Mouse (Mus musculus): ENCODE data around the gene Alg9. TPM values are rescaled to one million over a fixed set of nuclear protein-coding genes. Genes with fewer than 3 reads are reported as not detected.

Alg9 gene
- polyA plus RNA-seq, 1 experiment from 2014 or later: 47.2 TPM

DNA sequence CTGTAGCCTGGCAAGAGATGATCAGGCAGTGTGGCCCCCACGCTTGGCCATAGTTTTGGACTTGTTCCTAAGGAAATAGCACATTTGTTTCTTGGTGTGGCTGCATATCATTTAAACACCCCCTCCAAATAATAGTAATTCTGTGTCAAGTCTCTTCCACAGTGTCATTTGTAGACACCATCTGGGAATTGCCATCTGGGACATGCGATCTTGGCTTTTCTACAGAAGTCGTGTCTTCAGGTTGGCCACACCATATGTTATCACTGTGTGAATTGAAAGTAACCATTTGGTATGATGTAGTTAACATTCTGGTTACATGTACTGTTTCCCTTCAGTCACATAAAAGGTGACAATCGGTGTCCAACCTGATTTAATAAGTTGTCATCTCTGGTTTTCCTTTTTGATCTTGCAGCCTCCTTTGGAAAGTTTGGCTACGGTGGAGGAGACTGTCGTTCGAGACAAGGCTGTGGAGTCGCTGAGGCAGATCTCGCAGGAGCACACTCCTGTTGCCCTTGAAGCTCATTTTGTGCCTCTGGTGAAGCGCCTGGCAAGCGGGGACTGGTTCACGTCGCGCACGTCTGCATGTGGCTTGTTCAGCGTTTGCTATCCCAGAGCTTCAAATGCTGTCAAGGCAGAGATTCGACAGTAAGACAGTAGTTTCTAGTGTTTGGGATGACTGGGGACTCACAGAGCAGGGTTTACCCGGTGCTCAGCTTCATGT is 86.5 kb downstream of the Alg9 start:
- Histone ChIP-seq H3K4me2 (no peak overlapping the region), H3K9me3 (no peaks in the 10 kb centered on the region), H3K36me3 (peaks cover 67% of the 10 kb centered on the region), H3K27ac (no peak overlapping the region), H3K4me1 (replicated peaks) (peaks cover 11% of the 10 kb centered on the region), H3K9ac (no peak overlapping the region), H3K27me3 (no peaks in the 10 kb centered on the region), H3K4me3 (no peak overlapping the region)
- WGBS: 94% methylated on average over 18 of the region's 18 CpGs
- no peak for ATAC-seq (ENCODE audit: low FRiP score)

DNA sequence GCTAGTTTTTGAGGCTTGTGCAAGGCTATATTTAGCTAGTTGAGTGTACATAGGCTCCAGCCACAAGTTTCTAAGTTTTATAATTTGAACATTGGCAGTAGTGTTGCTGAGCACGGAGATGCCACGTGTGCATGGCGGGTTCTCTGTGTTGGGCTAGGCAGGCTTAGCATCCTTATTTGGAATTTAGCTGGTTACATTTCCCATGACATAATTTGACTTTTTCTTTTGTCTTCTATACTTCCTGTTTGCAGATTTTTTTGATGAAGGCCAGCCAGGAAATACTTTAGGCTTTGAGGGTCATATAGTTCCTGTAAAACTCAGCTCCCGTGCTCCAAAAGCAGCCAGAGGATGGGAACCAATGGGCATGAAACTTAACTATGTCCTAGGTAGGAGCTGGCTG is 89.0 kb downstream of the Alg9 start:
- WGBS: 94% methylated on average over 4 of the region's 4 CpGs
- no peak overlapping the region for H3K27ac ChIP-seq
- no peaks in the 10 kb centered on the region for H3K4me1 ChIP-seq (replicated peaks)
- ATAC-seq (ENCODE audit: low FRiP score): no peak
- H3K36me3 ChIP-seq: peaks cover 91% of the 10 kb centered on the region
- no peaks in the 10 kb centered on the region for H3K9me3 ChIP-seq
- no peak overlapping the region for H3K9ac ChIP-seq
- no peak overlapping the region for H3K4me2 ChIP-seq
- no peaks in the 10 kb centered on the region for H3K27me3 ChIP-seq
- H3K4me3 ChIP-seq: no peak overlapping the region

GRCm38 (mm10) chr9:50864877-50865276 is 90.1 kb downstream of the Alg9 start:
- no peak overlapping the region for H3K9ac ChIP-seq
- H3K27me3 ChIP-seq: no peaks in the 10 kb centered on the region
- no peak overlapping the region for H3K4me3 ChIP-seq
- 97% methylated on average over 5 of the region's 5 CpGs for WGBS
- no peak overlapping the region for H3K27ac ChIP-seq
- no peak overlapping the region for H3K4me2 ChIP-seq
- H3K9me3 ChIP-seq: no peaks in the 10 kb centered on the region
- H3K36me3 ChIP-seq: peaks cover 87% of the 10 kb centered on the region
- H3K4me1 ChIP-seq (replicated peaks): no peaks in the 10 kb centered on the region
- ATAC-seq (ENCODE audit: low FRiP score): no peak

GRCm38 (mm10) chr9:50865803-50866202 is 91.0 kb downstream of the Alg9 start:
- no peak overlapping the region for H3K4me2 ChIP-seq
- WGBS: 88% methylated on average over 8 of the region's 8 CpGs
- H3K27ac ChIP-seq: no peak overlapping the region
- no peaks in the 10 kb centered on the region for H3K27me3 ChIP-seq
- peaks cover 87% of the 10 kb centered on the region for H3K36me3 ChIP-seq
- H3K4me3 ChIP-seq: no peak overlapping the region
- H3K4me1 ChIP-seq (replicated peaks): no peaks in the 10 kb centered on the region
- no peaks in the 10 kb centered on the region for H3K9me3 ChIP-seq
- no peak for ATAC-seq (ENCODE audit: low FRiP score)
- H3K9ac ChIP-seq: no peak overlapping the region

DNA sequence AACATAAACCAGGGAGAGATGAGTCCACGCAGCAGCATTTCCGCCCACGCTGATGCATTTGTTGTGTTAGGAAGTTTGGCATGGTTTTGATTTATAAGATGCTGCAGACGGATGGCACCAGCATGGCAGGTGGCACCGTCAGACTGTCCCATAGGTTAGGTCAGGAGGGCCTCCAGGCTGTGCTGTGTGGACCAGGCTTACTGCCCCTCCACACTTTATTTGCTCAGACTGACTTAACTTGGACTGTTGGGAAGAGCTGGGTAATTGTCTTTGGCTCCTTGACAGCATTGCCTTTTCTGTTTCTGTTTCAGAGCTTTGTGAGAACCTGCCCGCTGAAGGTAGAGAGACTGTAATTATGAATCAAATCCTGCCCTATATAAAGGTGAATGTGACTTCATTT is 92.2 kb downstream of the Alg9 start:
- peaks cover 80% of the 10 kb centered on the region for H3K36me3 ChIP-seq
- H3K9me3 ChIP-seq: no peaks in the 10 kb centered on the region
- no peak overlapping the region for H3K4me3 ChIP-seq
- H3K4me2 ChIP-seq: no peak overlapping the region
- WGBS: 94% methylated on average over 6 of the region's 6 CpGs
- H3K27me3 ChIP-seq: no peaks in the 10 kb centered on the region
- H3K27ac ChIP-seq: no peak overlapping the region
- H3K9ac ChIP-seq: no peak overlapping the region
- ATAC-seq (ENCODE audit: low FRiP score): no peak
- no peaks in the 10 kb centered on the region for H3K4me1 ChIP-seq (replicated peaks)

- no peak for ATAC-seq (ENCODE audit: low FRiP score)
- Histone ChIP-seq H3K9me3 (no peaks in the 10 kb centered on the region), H3K9ac (no peak overlapping the region), H3K27me3 (no peaks in the 10 kb centered on the region), H3K4me3 (no peak overlapping the region), H3K4me1 (replicated peaks) (no peaks in the 10 kb centered on the region), H3K4me2 (no peak overlapping the region), H3K27ac (no peak overlapping the region), H3K36me3 (peaks cover 77% of the 10 kb centered on the region)
- 87% methylated on average over 2 of the region's 2 CpGs for WGBS
These were observed 93.4 kb downstream of the Alg9 start for GRCm38 (mm10) chr9:50868182-50868581.

- H3K9me3 ChIP-seq: no peaks in the 10 kb centered on the region
- H3K4me1 ChIP-seq (replicated peaks): no peaks in the 10 kb centered on the region; the same call in 1 of the 2 replicates
- no peak for ATAC-seq (ENCODE audit: low FRiP score)
- no peak overlapping the region for H3K27ac ChIP-seq
- no peak overlapping the region for H3K4me3 ChIP-seq
- peaks cover 71% of the 10 kb centered on the region for H3K36me3 ChIP-seq
- H3K27me3 ChIP-seq: no peaks in the 10 kb centered on the region
- H3K4me2 ChIP-seq: no peak overlapping the region
- H3K9ac ChIP-seq: no peak overlapping the region
- 93% methylated on average over 9 of the region's 9 CpGs for WGBS
These were observed 98.4 kb downstream of the Alg9 start for GRCm38 (mm10) chr9:50873210-50873609.

- H3K4me1 ChIP-seq (replicated peaks): no peaks in the 10 kb centered on the region; the same call in 1 of the 2 replicates
- H3K4me3 ChIP-seq: no peak overlapping the region
- no peak for ATAC-seq (ENCODE audit: low FRiP score)
- H3K4me2 ChIP-seq: no peak overlapping the region
- H3K9ac ChIP-seq: no peak overlapping the region
- H3K36me3 ChIP-seq: peaks cover 66% of the 10 kb centered on the region
- 84% methylated on average over 6 of the region's 6 CpGs for WGBS
- no peaks in the 10 kb centered on the region for H3K9me3 ChIP-seq
- H3K27ac ChIP-seq: no peak overlapping the region
- H3K27me3 ChIP-seq: no peaks in the 10 kb centered on the region
These were observed 99.2 kb downstream of the Alg9 start for GRCm38 (mm10) chr9:50874031-50874430.

DNA sequence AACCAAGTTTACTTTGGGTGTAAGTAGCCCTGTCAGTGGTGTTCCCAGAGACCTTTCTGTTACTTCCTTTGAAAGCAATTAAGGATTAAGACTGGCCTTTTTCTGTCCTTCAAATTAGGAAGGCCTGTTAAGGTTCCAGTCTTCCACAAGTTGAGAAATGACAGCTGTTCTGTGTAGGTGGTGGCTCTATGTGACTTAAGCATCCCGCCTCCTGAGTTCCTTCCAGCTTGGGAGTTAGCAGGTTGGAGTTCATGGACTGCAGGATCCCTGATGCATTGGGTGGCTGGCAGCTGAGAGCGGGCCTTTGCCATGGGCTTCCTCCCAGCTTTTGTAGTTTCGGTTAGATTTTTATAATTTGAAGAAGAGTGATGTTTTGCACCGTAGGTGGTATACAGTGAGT is 100.7 kb downstream of the Alg9 start:
- Histone ChIP-seq H3K36me3 (peaks cover 73% of the 10 kb centered on the region), H3K27me3 (no peaks in the 10 kb centered on the region), H3K4me3 (no peak overlapping the region), H3K9ac (no peak overlapping the region), H3K4me2 (no peak overlapping the region), H3K27ac (no peak overlapping the region), H3K9me3 (no peaks in the 10 kb centered on the region), H3K4me1 (replicated peaks) (no peaks in the 10 kb centered on the region; the same call in 1 of the 2 replicates)
- 97% methylated on average over 4 of the region's 4 CpGs for WGBS
- no peak for ATAC-seq (ENCODE audit: low FRiP score)

DNA sequence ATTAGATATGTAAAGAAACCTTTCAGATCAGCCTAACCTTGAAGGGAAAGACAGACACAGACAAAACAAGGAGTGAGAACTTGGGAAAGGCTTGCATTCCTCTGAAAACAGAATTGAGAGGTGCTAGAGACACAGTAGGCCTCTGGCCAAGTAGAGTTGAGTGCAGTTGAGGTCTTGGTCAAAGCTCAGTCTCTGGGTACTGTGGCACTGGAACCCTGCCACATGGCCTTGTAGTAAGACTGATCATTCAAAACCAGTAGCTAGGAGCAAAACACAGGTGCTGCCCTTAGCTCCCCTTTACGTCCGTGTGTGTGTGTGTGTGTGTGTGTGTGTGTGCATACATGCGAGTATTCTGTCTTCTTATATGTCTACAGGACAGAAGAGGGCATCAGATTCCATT is 101.5 kb downstream of the Alg9 start:
- H3K9me3 ChIP-seq: no peaks in the 10 kb centered on the region
- peaks cover 72% of the 10 kb centered on the region for H3K36me3 ChIP-seq
- no peak overlapping the region for H3K9ac ChIP-seq
- no peak overlapping the region for H3K27ac ChIP-seq
- no peak overlapping the region for H3K4me2 ChIP-seq
- H3K4me3 ChIP-seq: no peak overlapping the region
- no peaks in the 10 kb centered on the region for H3K27me3 ChIP-seq
- no peak for ATAC-seq (ENCODE audit: low FRiP score)
- 91% methylated on average over 3 of the region's 3 CpGs for WGBS
- no peaks in the 10 kb centered on the region; the same call in 1 of the 2 replicates for H3K4me1 ChIP-seq (replicated peaks)

DNA sequence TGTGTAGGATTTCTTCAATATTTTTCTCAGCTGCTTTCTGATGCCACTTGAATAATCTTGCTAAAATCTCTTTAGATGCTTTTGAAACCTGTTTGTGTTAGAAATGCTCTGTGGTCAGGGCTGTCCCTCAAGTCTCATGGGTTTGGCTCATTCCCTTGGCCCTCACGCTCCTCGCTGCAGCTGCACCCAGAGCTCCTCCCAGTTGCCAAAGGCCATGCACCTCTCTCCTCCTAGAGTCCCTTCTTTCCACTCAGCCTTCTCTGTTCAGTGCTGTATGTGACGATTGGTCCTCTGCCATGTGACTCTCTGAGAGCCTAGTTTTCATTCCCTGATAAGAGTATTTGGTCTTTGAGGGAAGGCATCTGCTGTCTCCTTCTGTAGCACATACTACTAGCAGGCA is 102.6 kb downstream of the Alg9 start:
- H3K9ac ChIP-seq: no peak overlapping the region
- 87% methylated on average over 3 of the region's 3 CpGs for WGBS
- H3K27me3 ChIP-seq: no peaks in the 10 kb centered on the region
- H3K4me2 ChIP-seq: no peak overlapping the region
- no peak for ATAC-seq (ENCODE audit: low FRiP score)
- no peak overlapping the region for H3K27ac ChIP-seq
- H3K9me3 ChIP-seq: no peaks in the 10 kb centered on the region
- H3K36me3 ChIP-seq: peaks cover 75% of the 10 kb centered on the region
- H3K4me3 ChIP-seq: no peak overlapping the region
- H3K4me1 ChIP-seq (replicated peaks): no peaks in the 10 kb centered on the region; the same call in 1 of the 2 replicates

DNA sequence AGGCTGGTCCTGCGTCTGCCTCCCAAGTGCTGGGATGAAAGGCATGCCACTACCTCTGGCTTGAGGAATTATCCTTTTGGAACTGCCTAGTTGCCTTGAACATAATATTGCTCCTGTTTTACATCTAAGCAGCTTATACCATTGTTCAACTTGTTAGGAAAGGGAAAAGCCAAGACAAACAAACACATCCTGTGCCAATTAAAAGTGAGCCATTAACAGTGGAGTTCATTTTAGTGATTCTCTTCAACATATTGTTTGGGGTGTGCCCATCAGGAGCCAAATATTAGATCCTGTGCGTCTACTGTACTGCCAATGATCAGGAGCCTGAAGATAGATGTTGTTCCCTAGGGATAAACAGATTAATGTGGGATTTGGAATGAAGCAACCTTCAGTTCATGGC is 107.4 kb downstream of the Alg9 start:
- 84% methylated on average over 2 of the region's 2 CpGs for WGBS
- no peak overlapping the region for H3K9ac ChIP-seq
- H3K27me3 ChIP-seq: no peaks in the 10 kb centered on the region
- no peak overlapping the region for H3K4me3 ChIP-seq
- ATAC-seq (ENCODE audit: low FRiP score): no peak
- H3K27ac ChIP-seq: no peak overlapping the region
- H3K9me3 ChIP-seq: no peaks in the 10 kb centered on the region
- no peak overlapping the region for H3K4me2 ChIP-seq
- peaks cover 50% of the 10 kb centered on the region for H3K36me3 ChIP-seq
- H3K4me1 ChIP-seq (replicated peaks): peaks cover 22% of the 10 kb centered on the region

GRCm38 (mm10) chr9:50884093-50884492 is 109.3 kb downstream of the Alg9 start:
- H3K27me3 ChIP-seq: no peaks in the 10 kb centered on the region
- WGBS: 82% methylated on average over 8 of the region's 8 CpGs
- no peak overlapping the region for H3K9ac ChIP-seq
- peaks cover 41% of the 10 kb centered on the region for H3K36me3 ChIP-seq
- no peaks in the 10 kb centered on the region for H3K9me3 ChIP-seq
- no peak for ATAC-seq (ENCODE audit: low FRiP score)
- H3K4me1 ChIP-seq (replicated peaks): peaks cover 28% of the 10 kb centered on the region
- no peak overlapping the region for H3K4me3 ChIP-seq
- no peak overlapping the region for H3K27ac ChIP-seq
- no peak overlapping the region for H3K4me2 ChIP-seq
